Mouse (Mus musculus) heart, postnatal 4 days (tissue): Measurements from ENCODE around the gene Tbc1d15. TPM values are rescaled to one million over a fixed set of nuclear protein-coding genes. Genes with fewer than 3 reads are reported as not detected.

Source experiments
- DNase-seq: peaks from one replicate; pipeline ENCODE4 v3.0.0; 2021
- total RNA-seq, 2 experiments: library from RNA; stranded (reverse); gene quantifications; 2 replicates each; pipeline ENCODE4 v1.2.3; 2021

The Tbc1d15 gene
- total RNA-seq: 10 to 100 TPM; 42.6 to 44.5 TPM

GRCm38 (mm10) chr10:115251088-115251934 is at the start of gene Tbc1d15:
Gene Tbc1d15 (minus strand): TSS chr10:115251467.
- DNase-seq: peak; percentile 98

- DNase-seq: no peak
These were observed 47.4 kb upstream of the Tbc1d15 start for GRCm38 (mm10) chr10:115298683-115299082.

GRCm38 (mm10) chr10:115297582-115297981 is 46.3 kb upstream of the Tbc1d15 start:
- no peak for DNase-seq

- DNase-seq: no peak
These were observed 45.2 kb upstream of the Tbc1d15 start for GRCm38 (mm10) chr10:115296401-115296935.

GRCm38 (mm10) chr10:115295162-115295561 is 43.9 kb upstream of the Tbc1d15 start:
- no peak for DNase-seq

GRCm38 (mm10) chr10:115294715-115295114 is 43.4 kb upstream of the Tbc1d15 start:
- DNase-seq: no peak

GRCm38 (mm10) chr10:115293946-115294345 is 42.7 kb upstream of the Tbc1d15 start:
- DNase-seq: no peak

- no peak for DNase-seq
These were observed 39.4 kb upstream of the Tbc1d15 start for GRCm38 (mm10) chr10:115290671-115291070.

- no peak for DNase-seq
These were observed 37.6 kb upstream of the Tbc1d15 start for GRCm38 (mm10) chr10:115288856-115289255.

GRCm38 (mm10) chr10:115284170-115284569 is 32.9 kb upstream of the Tbc1d15 start:
- no peak for DNase-seq

GRCm38 (mm10) chr10:115281381-115281780 is 30.1 kb upstream of the Tbc1d15 start:
- DNase-seq: no peak

GRCm38 (mm10) chr10:115271649-115272048 is 20.4 kb upstream of the Tbc1d15 start:
- DNase-seq: no peak

GRCm38 (mm10) chr10:115270612-115271390 is 19.5 kb upstream of the Tbc1d15 start:
- no peak for DNase-seq

- no peak for DNase-seq
These were observed 11.8 kb upstream of the Tbc1d15 start for GRCm38 (mm10) chr10:115262926-115263562.

- DNase-seq: no peak
These were observed 11.0 kb upstream of the Tbc1d15 start for GRCm38 (mm10) chr10:115262261-115262660.

- no peak for DNase-seq
These were observed 10.2 kb upstream of the Tbc1d15 start for GRCm38 (mm10) chr10:115261428-115261827.

- no peak for DNase-seq
These were observed 4.9 kb upstream of the Tbc1d15 start for GRCm38 (mm10) chr10:115256162-115256561.

GRCm38 (mm10) chr10:115253521-115253920 is 2.3 kb upstream of the Tbc1d15 start:
- DNase-seq: no peak

GRCm38 (mm10) chr10:115252321-115252757 is 1.1 kb upstream of the Tbc1d15 start:
- DNase-seq: no peak

- DNase-seq: no peak
These were observed 806 bp downstream of the Tbc1d15 start for GRCm38 (mm10) chr10:115250235-115251087.

GRCm38 (mm10) chr10:115248041-115248440 is 3.2 kb downstream of the Tbc1d15 start:
- DNase-seq: no peak

- no peak for DNase-seq
These were observed 5.8 kb downstream of the Tbc1d15 start for GRCm38 (mm10) chr10:115245488-115245887.
